Mouse (Mus musculus) stomach, embryonic 15.5 days (tissue): ENCODE measurements at regions not wholly inside any gene's neighbourhood (a gene's known extent, or its start where the extent isn't known, plus 50 kb on each side); places are given as distances from the start of the nearest gene placed in this dataset.

Experiments used
- ATAC-seq: fragments of 200-750 bp; cut with Nextera tagmentation; 2 replicates; pipeline ENCODE4 v1.8.0; 2017; ENCODE audit warnings: low read depth, moderate number of reproducible peaks, moderate TSS enrichment; ENCODE audit not compliant: insufficient read depth, low FRiP score
- H3K27ac ChIP-seq: fragments of 300-500 bp; sonication (generic); 2 replicates; pipeline ENCODE4 v1.5.1; 2015; ENCODE audit warnings: mild to moderate bottlenecking, inconsistent platforms
- H3K27me3 ChIP-seq: fragments of 300-500 bp; sonication (generic); replicated peaks from 2 replicates; pipeline ENCODE4 v1.6.1; 2015; ENCODE audit warnings: inconsistent platforms
- H3K36me3 ChIP-seq: fragments of 300-500 bp; sonication (generic); 2 replicates; pipeline ENCODE4 v1.6.1; 2015; ENCODE audit warnings: inconsistent platforms
- H3K4me1 ChIP-seq: fragments of 300-500 bp; sonication (generic); 2 replicates; pipeline ENCODE4 v1.6.1; 2015; ENCODE audit warnings: inconsistent platforms
- H3K4me2 ChIP-seq: fragments of 300-500 bp; sonication (generic); 2 replicates; pipeline ENCODE4 v1.6.1; 2015; ENCODE audit warnings: mild to moderate bottlenecking, inconsistent platforms
- H3K4me3 ChIP-seq: fragments of 300-500 bp; sonication (generic); replicated peaks from 2 replicates; pipeline ENCODE4 v1.5.1; 2015; ENCODE audit warnings: inconsistent platforms
- H3K9ac ChIP-seq: fragments of 300-500 bp; sonication (generic); 2 replicates; pipeline ENCODE4 v1.6.1; 2015; ENCODE audit warnings: inconsistent platforms
- H3K9me3 ChIP-seq: fragments of 300-500 bp; sonication (generic); 2 replicates; pipeline ENCODE4 v1.6.1; 2016; ENCODE audit warnings: inconsistent platforms
- WGBS: fragments of 180-500 bp; shearing (Covaris S2); methylation state at CpG from one replicate; pipeline ENCODE4 v1.1.7; 2015; 5-methylcytosine and 5-hydroxymethylcytosine counted together

GRCm38 (mm10) chr3:120810527-120810926, 361.0 kb downstream of the Rwdd3 start:
- ATAC-seq, result no peak
- no peaks in the 10 kb centered on the region for H3K9me3 ChIP-seq
- H3K36me3 ChIP-seq, result no peaks in the 10 kb centered on the region
- no peak overlapping the region for H3K27ac ChIP-seq
- 51% methylated on average over 5 of the region's 5 CpGs for WGBS
- no peaks in the 10 kb centered on the region for H3K4me1 ChIP-seq
- no peak overlapping the region for H3K9ac ChIP-seq
- no peak overlapping the region for H3K4me2 ChIP-seq
- H3K4me3 ChIP-seq, result no peak overlapping the region
- no peaks in the 10 kb centered on the region for H3K27me3 ChIP-seq

- no peaks in the 10 kb centered on the region for H3K36me3 ChIP-seq
- no peak for ATAC-seq
Observed at GRCm38 (mm10) chr3:120810048-120810447, 361.4 kb downstream of the Rwdd3 start.

GRCm38 (mm10) chr3:120786659-120787058, 384.8 kb downstream of the Rwdd3 start:
- H3K9ac ChIP-seq, result no peak overlapping the region
- 74% methylated on average over 9 of the region's 9 CpGs for whole genome bisulfite sequencing
- no peak overlapping the region for H3K4me2 ChIP-seq
- H3K36me3 ChIP-seq, result no peaks in the 10 kb centered on the region
- no peaks in the 10 kb centered on the region for H3K9me3 ChIP-seq
- no peaks in the 10 kb centered on the region for H3K27me3 ChIP-seq
- H3K4me1 ChIP-seq, result no peaks in the 10 kb centered on the region
- H3K27ac ChIP-seq, result no peak overlapping the region
- no peak overlapping the region for H3K4me3 ChIP-seq
- ATAC-seq, result no peak

More at GRCm38 (mm10) chr3:120810048-120810447, 361.4 kb downstream of the Rwdd3 start:
- Histone ChIP-seq H3K4me1 (no peaks in the 10 kb centered on the region), H3K4me2 (no peak overlapping the region), H3K27me3 (no peaks in the 10 kb centered on the region), H3K9me3 (no peaks in the 10 kb centered on the region), H3K27ac (no peak overlapping the region), H3K4me3 (no peak overlapping the region), H3K9ac (no peak overlapping the region)
- WGBS, result 45% methylated on average over 6 of the region's 6 CpGs

GRCm38 (mm10) chr3:120781486-120781885, 390.0 kb downstream of the Rwdd3 start:
- Histone ChIP-seq H3K4me3 (no peak overlapping the region), H3K36me3 (no peaks in the 10 kb centered on the region), H3K9me3 (no peaks in the 10 kb centered on the region), H3K4me2 (no peak overlapping the region), H3K27ac (no peak overlapping the region), H3K4me1 (no peaks in the 10 kb centered on the region), H3K9ac (no peak overlapping the region), H3K27me3 (no peaks in the 10 kb centered on the region)
- ATAC-seq, result no peak
- 67% methylated on average over 6 of the region's 6 CpGs for WGBS

- Histone ChIP-seq H3K9ac (no peak overlapping the region), H3K36me3 (no peaks in the 10 kb centered on the region), H3K27ac (no peak overlapping the region), H3K4me3 (no peak overlapping the region), H3K4me2 (no peak overlapping the region), H3K4me1 (no peaks in the 10 kb centered on the region), H3K9me3 (no peaks in the 10 kb centered on the region), H3K27me3 (no peaks in the 10 kb centered on the region)
- no peak for ATAC-seq
Observed at GRCm38 (mm10) chr3:120779091-120779490, 392.4 kb downstream of the Rwdd3 start.

- H3K27me3 ChIP-seq, result no peaks in the 10 kb centered on the region
- ATAC-seq, result no peak
- WGBS, result 97% methylated on average over 6 of the region's 6 CpGs
Observed at GRCm38 (mm10) chr3:120774951-120775350, 396.5 kb downstream of the Rwdd3 start.

GRCm38 (mm10) chr3:120761681-120762080, 409.8 kb downstream of the Rwdd3 start:
- H3K27me3 ChIP-seq, result no peaks in the 10 kb centered on the region
- H3K4me3 ChIP-seq, result no peak overlapping the region
- H3K9me3 ChIP-seq, result no peaks in the 10 kb centered on the region
- H3K4me2 ChIP-seq, result no peak overlapping the region
- H3K36me3 ChIP-seq, result no peaks in the 10 kb centered on the region
- ATAC-seq, result no peak
- H3K27ac ChIP-seq, result no peak overlapping the region
- WGBS, result 63% methylated on average over 4 of the region's 4 CpGs
- H3K4me1 ChIP-seq, result no peaks in the 10 kb centered on the region
- H3K9ac ChIP-seq, result no peak overlapping the region

More at GRCm38 (mm10) chr3:120774951-120775350, 396.5 kb downstream of the Rwdd3 start:
- no peaks in the 10 kb centered on the region for H3K4me1 ChIP-seq
- no peak overlapping the region for H3K27ac ChIP-seq
- H3K4me2 ChIP-seq, result no peak overlapping the region
- no peaks in the 10 kb centered on the region for H3K9me3 ChIP-seq
- no peak overlapping the region for H3K4me3 ChIP-seq
- no peaks in the 10 kb centered on the region for H3K36me3 ChIP-seq
- H3K9ac ChIP-seq, result no peak overlapping the region

GRCm38 (mm10) chr3:120761223-120761622, 410.3 kb downstream of the Rwdd3 start:
- H3K9ac ChIP-seq, result no peak overlapping the region
- no peak overlapping the region for H3K4me2 ChIP-seq
- H3K4me3 ChIP-seq, result no peak overlapping the region
- no peaks in the 10 kb centered on the region for H3K4me1 ChIP-seq
- no peak overlapping the region for H3K27ac ChIP-seq
- ATAC-seq, result no peak
- H3K27me3 ChIP-seq, result no peaks in the 10 kb centered on the region
- H3K36me3 ChIP-seq, result no peaks in the 10 kb centered on the region
- WGBS, result 89% methylated on average over 3 of the region's 3 CpGs
- H3K9me3 ChIP-seq, result no peaks in the 10 kb centered on the region

- H3K9ac ChIP-seq, result no peak overlapping the region
- WGBS, result 81% methylated on average over 4 of the region's 4 CpGs
- H3K27me3 ChIP-seq, result no peaks in the 10 kb centered on the region
- no peak overlapping the region for H3K4me2 ChIP-seq
- H3K4me3 ChIP-seq, result no peak overlapping the region
- H3K27ac ChIP-seq, result no peak overlapping the region
- no peaks in the 10 kb centered on the region for H3K36me3 ChIP-seq
- ATAC-seq, result no peak
- H3K9me3 ChIP-seq, result no peaks in the 10 kb centered on the region
- no peaks in the 10 kb centered on the region for H3K4me1 ChIP-seq
Observed at GRCm38 (mm10) chr3:120748513-120748912, 423.0 kb downstream of the Rwdd3 start.

GRCm38 (mm10) chr3:120747678-120748077, 423.8 kb downstream of the Rwdd3 start:
- H3K9me3 ChIP-seq, result no peaks in the 10 kb centered on the region
- H3K4me2 ChIP-seq, result no peak overlapping the region
- no peaks in the 10 kb centered on the region for H3K36me3 ChIP-seq
- ATAC-seq, result no peak
- H3K9ac ChIP-seq, result no peak overlapping the region
- no peaks in the 10 kb centered on the region for H3K27me3 ChIP-seq
- no peaks in the 10 kb centered on the region for H3K4me1 ChIP-seq
- H3K4me3 ChIP-seq, result no peak overlapping the region
- WGBS, result 81% methylated on average over 4 of the region's 4 CpGs
- no peak overlapping the region for H3K27ac ChIP-seq

- Histone ChIP-seq H3K4me3 (no peak overlapping the region), H3K27ac (no peak overlapping the region), H3K4me1 (no peaks in the 10 kb centered on the region), H3K9ac (no peak overlapping the region), H3K27me3 (no peaks in the 10 kb centered on the region), H3K4me2 (no peak overlapping the region), H3K9me3 (no peaks in the 10 kb centered on the region), H3K36me3 (no peaks in the 10 kb centered on the region)
- no peak for ATAC-seq
- 92% methylated on average over 6 of the region's 6 CpGs for WGBS
Observed at GRCm38 (mm10) chr3:120733332-120733731, 438.2 kb downstream of the Rwdd3 start.

GRCm38 (mm10) chr3:120732391-120732790, 439.1 kb downstream of the Rwdd3 start:
- ATAC-seq, result no peak
- Histone ChIP-seq H3K9ac (no peak overlapping the region), H3K9me3 (no peaks in the 10 kb centered on the region), H3K27me3 (no peaks in the 10 kb centered on the region), H3K36me3 (no peaks in the 10 kb centered on the region), H3K4me2 (no peak overlapping the region), H3K4me3 (no peak overlapping the region), H3K27ac (no peak overlapping the region), H3K4me1 (no peaks in the 10 kb centered on the region)
- 89% methylated on average over 8 of the region's 8 CpGs for WGBS

GRCm38 (mm10) chr3:120731287-120731686, 440.2 kb downstream of the Rwdd3 start:
- no peak overlapping the region for H3K27ac ChIP-seq
- no peak overlapping the region for H3K9ac ChIP-seq
- no peak for ATAC-seq
- no peak overlapping the region for H3K4me2 ChIP-seq
- WGBS, result 70% methylated on average over 9 of the region's 9 CpGs
- no peaks in the 10 kb centered on the region for H3K36me3 ChIP-seq
- no peaks in the 10 kb centered on the region for H3K27me3 ChIP-seq
- H3K4me1 ChIP-seq, result no peaks in the 10 kb centered on the region
- H3K4me3 ChIP-seq, result no peak overlapping the region
- H3K9me3 ChIP-seq, result no peaks in the 10 kb centered on the region
